Mouse (Mus musculus): ENCODE measurements around the gene Mpv17l. TPM values are rescaled to one million over a fixed set of nuclear protein-coding genes. Genes with fewer than 3 reads are reported as not detected.
"Not testable (repeated sequence)": the region's sequence is repeated elsewhere in the genome, so short reads cannot be mapped to it uniquely, and the experiment has no call there.

Gene Mpv17l
- total RNA-seq (2012; rRNA removed), result 8.4 and 13.9 TPM in 2 replicates

DNA sequence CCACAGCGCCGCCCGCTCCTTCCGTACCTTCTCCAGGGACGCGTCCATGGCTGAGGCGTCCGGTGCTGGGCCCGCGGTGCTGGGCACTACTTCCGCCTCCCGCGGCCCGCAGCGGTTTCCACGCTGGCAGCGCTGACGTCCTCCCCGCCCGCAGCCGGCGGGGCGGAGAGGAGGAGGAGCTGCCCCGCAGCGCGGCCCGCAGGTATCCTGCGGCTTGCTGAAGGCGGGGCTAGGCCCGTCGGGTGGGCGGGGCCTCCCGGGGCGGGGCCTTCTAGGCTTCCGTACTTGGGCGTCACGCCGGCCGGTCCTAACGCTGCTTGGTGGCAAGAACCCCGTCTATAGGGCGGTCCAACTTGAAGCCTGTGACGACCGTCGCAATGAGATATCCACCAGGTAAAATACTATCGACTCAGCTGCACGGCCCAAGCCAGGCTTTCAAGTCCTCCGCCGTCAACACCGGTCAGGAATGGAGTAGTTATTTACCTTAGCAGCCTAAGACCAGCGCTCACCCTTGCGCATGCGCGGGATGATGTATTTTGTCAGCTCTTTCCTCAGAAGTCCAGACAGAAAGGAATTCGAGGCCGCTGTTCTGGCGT is at the start of gene Mpv17l, which contains the start of gene Pdxdc1:
TSS of gene Mpv17l (plus strand) at position 274 of the 596 bp plus-strand sequence.
TSS of gene Pdxdc1 (minus strand) at position 244 of the 596 bp plus-strand sequence.
- TF ChIP-seq ZNF384 (IDR thresholded peaks at IDR 0.05; ENCODE audit: low read depth, low read length), result no peak
- TF ChIP-seq MAFK (IDR thresholded peaks at IDR 0.05; ENCODE audit: insufficient read depth, low read depth, low read length), result no peak
- no peak for TF ChIP-seq ZC3H11A (IDR thresholded peaks at IDR 0.05; ENCODE audit: borderline replicate concordance, low read depth, low read length)
- no peak for TF ChIP-seq HCFC1 (IDR thresholded peaks at IDR 0.05; ENCODE audit: borderline replicate concordance, insufficient read depth, low read length)
- no peak for TF ChIP-seq CHD2 (IDR thresholded peaks at IDR 0.05; ENCODE audit: low read depth, low read length)
- peak within 1 kb of the TSS; percentile 87 for H3K9ac ChIP-seq (ENCODE audit: insufficient read depth, low read depth, low read length, poor library complexity, severe bottlenecking)
- peak; percentile 94 for DNase-seq (ENCODE audit: low read depth, low spot score)
- H3K4me3 ChIP-seq (ENCODE audit: insufficient read depth in 1 of 2, low read depth in 1 of 2, low read length in 2 of 2, poor library complexity in 1 of 2, severe bottlenecking in 1 of 2), result peak within 1 kb of the TSS; percentile 76 to 84
- in situ Hi-C loops (cut with MboI; ENCODE audit: low sequenced_read_pairs in 2 of 2, unreplicated experiment in 2 of 2), result loop anchor here in 1 of 2 experiments (10.0 kb wide), 1 partner anchor 222 kb away; no protein-coding TSS in a partner anchor
- no peaks in the 10 kb centered on the region for H3K9me3 ChIP-seq (ENCODE audit: control insufficient read depth, insufficient read depth, low read depth, low read length)
- no peaks in the 10 kb centered on the region; a peak in 1 of 4 replicates for H3K4me1 ChIP-seq (ENCODE audit: control insufficient read depth in 2 of 2, insufficient read depth in 2 of 2, low read length in 2 of 2, poor library complexity in 1 of 2)
- H3K27ac ChIP-seq (ENCODE audit: insufficient read depth, low read depth, low read length, poor library complexity, severe bottlenecking), result peak within 1 kb of the TSS; percentile 80
- no peaks in the 10 kb centered on the region for H3K36me3 ChIP-seq (ENCODE audit: control insufficient read depth, insufficient read depth, low read length, poor library complexity, severe bottlenecking)

DNA sequence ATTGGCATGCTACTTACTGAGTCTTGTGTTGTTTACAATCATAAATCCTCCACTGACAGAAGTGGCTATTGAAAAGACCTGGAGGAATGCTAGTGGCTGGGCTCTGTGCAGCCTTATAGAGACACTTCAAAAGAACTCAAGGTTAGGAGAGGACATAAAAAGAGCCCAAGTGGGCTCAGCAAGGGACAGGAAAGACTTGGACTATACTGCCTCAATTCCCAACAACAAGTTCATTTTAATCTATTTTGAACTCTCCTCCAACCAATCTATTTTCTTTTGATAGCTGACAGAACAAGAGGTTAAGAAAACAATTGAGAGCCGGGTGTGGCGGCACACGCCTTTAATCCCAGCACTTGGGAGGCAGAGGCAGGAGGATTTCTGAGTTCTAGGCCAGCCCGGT is 49.1 kb upstream of the Mpv17l start:
- in situ Hi-C loops (cut with MboI; ENCODE audit: low sequenced_read_pairs in 2 of 2, unreplicated experiment in 2 of 2), result no loop called here
- Histone ChIP-seq H3K9ac (ENCODE audit: insufficient read depth, low read depth, low read length, poor library complexity, severe bottlenecking) (no peak overlapping the region), H3K4me1 (ENCODE audit: control insufficient read depth in 2 of 2, insufficient read depth in 2 of 2, low read length in 2 of 2, poor library complexity in 1 of 2) (0 out of 4 replicates have a peak, but pooled peaks cover 0 to 2% of the 10 kb centered on the region in 2 experiments), H3K4me3 (ENCODE audit: insufficient read depth in 1 of 2, low read depth in 1 of 2, low read length in 2 of 2, poor library complexity in 1 of 2, severe bottlenecking in 1 of 2) (no peak overlapping the region), H3K9me3 (ENCODE audit: control insufficient read depth, insufficient read depth, low read depth, low read length) (no peaks in the 10 kb centered on the region), H3K36me3 (ENCODE audit: control insufficient read depth, insufficient read depth, low read length, poor library complexity, severe bottlenecking) (no peaks in the 10 kb centered on the region; the same call in 1 of the 2 replicates), H3K27ac (ENCODE audit: insufficient read depth, low read depth, low read length, poor library complexity, severe bottlenecking) (no peak overlapping the region)
- DNase-seq (ENCODE audit: low read depth, low spot score), result no peak
- no peak for TF ChIP-seq ZNF384 (IDR thresholded peaks at IDR 0.05; ENCODE audit: low read depth, low read length)
- no peak for TF ChIP-seq ZC3H11A (IDR thresholded peaks at IDR 0.05; ENCODE audit: borderline replicate concordance, low read depth, low read length)
- no peak for TF ChIP-seq CHD2 (IDR thresholded peaks at IDR 0.05; ENCODE audit: low read depth, low read length)
- TF ChIP-seq HCFC1 (IDR thresholded peaks at IDR 0.05; ENCODE audit: borderline replicate concordance, insufficient read depth, low read length), result no peak
- no peak for TF ChIP-seq MAFK (IDR thresholded peaks at IDR 0.05; ENCODE audit: insufficient read depth, low read depth, low read length)

- Histone ChIP-seq H3K36me3 (ENCODE audit: control insufficient read depth, insufficient read depth, low read length, poor library complexity, severe bottlenecking) (no peaks in the 10 kb centered on the region; the same call in 1 of the 2 replicates), H3K4me1 (ENCODE audit: control insufficient read depth in 2 of 2, insufficient read depth in 2 of 2, low read length in 2 of 2, poor library complexity in 1 of 2) (no peaks in the 10 kb centered on the region), H3K9ac (ENCODE audit: insufficient read depth, low read depth, low read length, poor library complexity, severe bottlenecking) (no peak overlapping the region), H3K9me3 (ENCODE audit: control insufficient read depth, insufficient read depth, low read depth, low read length) (no peaks in the 10 kb centered on the region), H3K4me3 (ENCODE audit: insufficient read depth in 1 of 2, low read depth in 1 of 2, low read length in 2 of 2, poor library complexity in 1 of 2, severe bottlenecking in 1 of 2) (no peak overlapping the region), H3K27ac (ENCODE audit: insufficient read depth, low read depth, low read length, poor library complexity, severe bottlenecking) (no peak overlapping the region)
- in situ Hi-C loops (cut with MboI; ENCODE audit: low sequenced_read_pairs in 2 of 2, unreplicated experiment in 2 of 2), result no loop called here
- TF ChIP-seq MAFK (IDR thresholded peaks at IDR 0.05; ENCODE audit: insufficient read depth, low read depth, low read length) (no peak), ZNF384 (IDR thresholded peaks at IDR 0.05; ENCODE audit: low read depth, low read length) (no peak), HCFC1 (IDR thresholded peaks at IDR 0.05; ENCODE audit: borderline replicate concordance, insufficient read depth, low read length) (no peak), ZC3H11A (IDR thresholded peaks at IDR 0.05; ENCODE audit: borderline replicate concordance, low read depth, low read length) (no peak), CHD2 (IDR thresholded peaks at IDR 0.05; ENCODE audit: low read depth, low read length) (no peak)
- no peak for DNase-seq (ENCODE audit: low read depth, low spot score)
Measured at GRCm38 (mm10) chr16:13866076-13866475, 36.9 kb upstream of the Mpv17l start.

GRCm38 (mm10) chr16:13866616-13867015 is 36.3 kb upstream of the Mpv17l start:
- TF ChIP-seq MAFK (IDR thresholded peaks at IDR 0.05; ENCODE audit: insufficient read depth, low read depth, low read length) (no peak), CHD2 (IDR thresholded peaks at IDR 0.05; ENCODE audit: low read depth, low read length) (no peak), HCFC1 (IDR thresholded peaks at IDR 0.05; ENCODE audit: borderline replicate concordance, insufficient read depth, low read length) (no peak), ZNF384 (IDR thresholded peaks at IDR 0.05; ENCODE audit: low read depth, low read length) (no peak), ZC3H11A (IDR thresholded peaks at IDR 0.05; ENCODE audit: borderline replicate concordance, low read depth, low read length) (no peak)
- H3K9me3 ChIP-seq (ENCODE audit: control insufficient read depth, insufficient read depth, low read depth, low read length), result no peaks in the 10 kb centered on the region
- DNase-seq (ENCODE audit: low read depth, low spot score), result no peak
- in situ Hi-C loops (cut with MboI; ENCODE audit: low sequenced_read_pairs in 2 of 2, unreplicated experiment in 2 of 2), result no loop called here
- H3K4me3 ChIP-seq (ENCODE audit: insufficient read depth in 1 of 2, low read depth in 1 of 2, low read length in 2 of 2, poor library complexity in 1 of 2, severe bottlenecking in 1 of 2), result no peak overlapping the region
- no peaks in the 10 kb centered on the region; the same call in 1 of the 2 replicates for H3K36me3 ChIP-seq (ENCODE audit: control insufficient read depth, insufficient read depth, low read length, poor library complexity, severe bottlenecking)
- no peak overlapping the region for H3K27ac ChIP-seq (ENCODE audit: insufficient read depth, low read depth, low read length, poor library complexity, severe bottlenecking)
- H3K4me1 ChIP-seq (ENCODE audit: control insufficient read depth in 2 of 2, insufficient read depth in 2 of 2, low read length in 2 of 2, poor library complexity in 1 of 2), result no peaks in the 10 kb centered on the region
- H3K9ac ChIP-seq (ENCODE audit: insufficient read depth, low read depth, low read length, poor library complexity, severe bottlenecking), result no peak overlapping the region

DNA sequence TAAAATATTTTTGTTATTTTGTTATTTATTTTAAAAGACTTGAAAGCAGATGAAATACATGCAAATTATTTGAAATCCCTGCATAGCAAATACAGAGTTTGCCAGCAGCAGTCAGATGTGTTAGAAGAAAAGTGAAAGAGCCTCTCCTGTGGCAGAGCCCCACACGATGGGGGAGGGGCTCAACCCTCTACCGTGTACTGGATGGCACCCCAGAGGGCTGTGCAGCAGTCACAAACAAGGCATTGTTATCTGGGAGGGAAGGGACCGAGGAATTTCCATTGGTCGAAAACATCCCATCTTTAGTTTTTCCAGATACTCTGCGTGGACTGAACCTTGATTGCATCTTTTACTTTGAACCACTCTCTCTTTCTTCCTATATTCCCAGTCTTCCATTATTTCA is 35.6 kb upstream of the Mpv17l start:
- H3K4me3 ChIP-seq (ENCODE audit: insufficient read depth in 1 of 2, low read depth in 1 of 2, low read length in 2 of 2, poor library complexity in 1 of 2, severe bottlenecking in 1 of 2), result peak overlapping the region in 1 of 2 experiments; percentile 63; a peak in 2 of 4 replicates
- H3K9ac ChIP-seq (ENCODE audit: insufficient read depth, low read depth, low read length, poor library complexity, severe bottlenecking); H3K9me3 ChIP-seq (ENCODE audit: control insufficient read depth, insufficient read depth, low read depth, low read length); H3K36me3 ChIP-seq (ENCODE audit: control insufficient read depth, insufficient read depth, low read length, poor library complexity, severe bottlenecking); in situ Hi-C loops (cut with MboI; ENCODE audit: low sequenced_read_pairs in 2 of 2, unreplicated experiment in 2 of 2); H3K4me1 ChIP-seq (ENCODE audit: control insufficient read depth in 2 of 2, insufficient read depth in 2 of 2, low read length in 2 of 2, poor library complexity in 1 of 2); H3K27ac ChIP-seq (ENCODE audit: insufficient read depth, low read depth, low read length, poor library complexity, severe bottlenecking): not testable (repeated sequence)
- DNase-seq (ENCODE audit: low read depth, low spot score), result peak; percentile 1
